Mouse (Mus musculus) stomach, embryonic 14.5 days (tissue): Measurements from ENCODE around the gene Pick1. TPM values are rescaled to one million over a fixed set of nuclear protein-coding genes. Genes with fewer than 3 reads are reported as not detected.

Source experiments
- ATAC-seq: fragments of 200-750 bp; cut with Nextera tagmentation; 2 replicates; pipeline ENCODE4 v1.8.0; 2017; ENCODE audit warnings: low read depth, moderate TSS enrichment; ENCODE audit not compliant: insufficient number of reproducible peaks, insufficient read depth, low FRiP score
- H3K27ac ChIP-seq: fragments of 300-500 bp; sonication (generic); 2 replicates; pipeline ENCODE4 v1.5.1; 2014; ENCODE audit warnings: mild to moderate bottlenecking, low read length, moderate library complexity, mixed read lengths
- H3K27me3 ChIP-seq: fragments of 300-500 bp; sonication (generic); 2 replicates; pipeline ENCODE4 v1.6.1; 2014; ENCODE audit warnings: low read length, control low read depth, mixed read lengths; ENCODE audit not compliant: control insufficient read depth, insufficient read depth
- H3K36me3 ChIP-seq: fragments of 300-500 bp; sonication (generic); 2 replicates; pipeline ENCODE4 v1.6.1; 2014; ENCODE audit warnings: mild to moderate bottlenecking, control low read depth, low read length, moderate library complexity, mixed read lengths; ENCODE audit not compliant: control insufficient read depth, insufficient read depth
- H3K4me1 ChIP-seq: fragments of 300-500 bp; sonication (generic); 2 replicates; pipeline ENCODE4 v1.6.1; 2014; ENCODE audit warnings: low read length, control low read depth, mixed read lengths; ENCODE audit not compliant: control insufficient read depth, insufficient read depth
- H3K4me2 ChIP-seq: fragments of 300-500 bp; sonication (generic); replicated peaks from 2 replicates; pipeline ENCODE4 v1.6.1; 2014; ENCODE audit warnings: low read depth, low read length, control low read depth
- H3K4me3 ChIP-seq: fragments of 300-500 bp; sonication (generic); 2 replicates; pipeline ENCODE4 v1.5.1; 2014; ENCODE audit warnings: low read depth, low read length, control low read depth
- H3K9ac ChIP-seq: fragments of 300-500 bp; sonication (generic); replicated peaks from 2 replicates; pipeline ENCODE4 v1.6.1; 2014; ENCODE audit warnings: low read depth, mild to moderate bottlenecking, control low read depth, low read length, moderate library complexity, mixed read lengths
- H3K9me3 ChIP-seq: fragments of 300-500 bp; sonication (generic); 2 replicates; pipeline ENCODE4 v1.6.1; 2016; ENCODE audit warnings: low read depth, low read length, control low read depth; ENCODE audit not compliant: control insufficient read depth
- WGBS: fragments of 180-500 bp; shearing (Covaris S2); extraction: QIAGEN DNeasy Blood & Tissue Kit; methylation state at CpG from one replicate; pipeline ENCODE4 v1.1.7; 2014; 5-methylcytosine and 5-hydroxymethylcytosine counted together
- polyA plus RNA-seq: library from polyadenylated mRNA; unstranded; fragments of >200 nt; fragmentation: Nextera tagmentation; extraction: Ambion mirVana; gene quantifications from 2 replicates; pipeline ENCODE4 v1.2.1, GENCODE M21; 2014

Gene Pick1
- polyA plus RNA-seq, 1 experiment from 2014 or later = 33.1 TPM

GRCm38 (mm10) chr15:79258521-79258920 lies 29.5 kb downstream of the Pick1 start:
- Histone ChIP-seq H3K4me1 (0 out of 2 replicates have a peak, but pooled peaks cover 3% of the 10 kb centered on the region), H3K4me3 (no peak overlapping the region), H3K27ac (no peak overlapping the region), H3K4me2 (no peak overlapping the region), H3K9me3 (no peaks in the 10 kb centered on the region), H3K9ac (no peak overlapping the region), H3K27me3 (peaks cover 5% of the 10 kb centered on the region; the same call in 1 of the 2 replicates), H3K36me3 (no peaks in the 10 kb centered on the region)
- WGBS = 27% methylated on average over 17 of the region's 17 CpGs
- no peak for ATAC-seq

GRCm38 (mm10) chr15:79261095-79261725 lies 32.2 kb downstream of the Pick1 start:
- Histone ChIP-seq H3K27me3 (peaks cover 5% of the 10 kb centered on the region; the same call in 1 of the 2 replicates), H3K4me1 (0 out of 2 replicates have a peak, but pooled peaks cover 3% of the 10 kb centered on the region), H3K9me3 (no peaks in the 10 kb centered on the region), H3K27ac (no peak overlapping the region), H3K9ac (peak overlapping the region; percentile 50), H3K4me3 (peak overlapping the region; percentile 61), H3K36me3 (no peaks in the 10 kb centered on the region), H3K4me2 (peak overlapping the region; percentile 100)
- WGBS = 1% methylated on average over 60 of the region's 62 CpGs
- peak; percentile 62; the same call in 1 of the 2 replicates for ATAC-seq

DNA sequence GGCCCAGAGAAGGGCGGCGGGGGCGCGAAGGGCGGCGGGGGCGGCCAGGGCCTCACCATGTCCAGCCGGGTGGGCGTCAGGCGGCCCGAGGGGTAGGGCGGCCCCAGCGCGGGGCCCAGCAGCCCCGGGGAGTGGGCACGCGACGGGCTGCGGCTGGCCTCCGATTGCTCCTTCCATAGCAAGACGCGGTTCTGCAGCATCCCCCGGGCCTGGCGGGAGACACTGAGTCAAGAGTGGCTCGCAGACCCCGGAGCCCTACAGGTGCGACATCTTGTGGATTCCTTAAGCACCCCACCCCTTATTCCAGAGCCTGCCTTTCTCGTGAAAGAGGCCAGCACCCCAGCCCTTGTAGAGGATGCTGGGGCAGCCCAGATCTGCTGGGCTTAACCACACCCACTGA lies 32.8 kb downstream of the Pick1 start:
- Histone ChIP-seq H3K4me2 (peak overlapping the region; percentile 100), H3K4me1 (0 out of 2 replicates have a peak, but pooled peaks cover 3% of the 10 kb centered on the region), H3K4me3 (peak overlapping the region; percentile 61), H3K9ac (peak overlapping the region; percentile 50), H3K27me3 (peaks cover 5% of the 10 kb centered on the region; the same call in 1 of the 2 replicates), H3K36me3 (no peaks in the 10 kb centered on the region), H3K9me3 (no peaks in the 10 kb centered on the region), H3K27ac (no peak overlapping the region)
- under 1% methylated on average over 25 of the region's 28 CpGs for WGBS
- peak; percentile 19 for ATAC-seq

GRCm38 (mm10) chr15:79262375-79262774 lies 33.4 kb downstream of the Pick1 start:
- H3K9ac ChIP-seq = no peak overlapping the region
- H3K27ac ChIP-seq = no peak overlapping the region
- WGBS = 16% methylated on average over 13 of the region's 13 CpGs
- H3K4me3 ChIP-seq = 0 out of 2 replicates have a peak overlapping the region, but pooled peaks have one; percentile 61
- no peaks in the 10 kb centered on the region for H3K36me3 ChIP-seq
- H3K9me3 ChIP-seq = no peaks in the 10 kb centered on the region
- no peak for ATAC-seq
- H3K4me2 ChIP-seq = no peak overlapping the region
- H3K4me1 ChIP-seq = 0 out of 2 replicates have a peak, but pooled peaks cover 3% of the 10 kb centered on the region
- H3K27me3 ChIP-seq = peaks cover 5% of the 10 kb centered on the region; the same call in 1 of the 2 replicates

- Histone ChIP-seq H3K27me3 (peaks cover 5% of the 10 kb centered on the region; the same call in 1 of the 2 replicates), H3K9me3 (no peaks in the 10 kb centered on the region)
- WGBS = 89% methylated on average over 3 of the region's 3 CpGs
Observed at GRCm38 (mm10) chr15:79262786-79263309, 33.9 kb downstream of the Pick1 start.

GRCm38 (mm10) chr15:79263726-79264125 lies 34.8 kb downstream of the Pick1 start:
- no peak for ATAC-seq
- 0 out of 2 replicates have a peak, but pooled peaks cover 3% of the 10 kb centered on the region for H3K4me1 ChIP-seq
- no peak overlapping the region for H3K4me2 ChIP-seq
- no peaks in the 10 kb centered on the region for H3K9me3 ChIP-seq
- no peaks in the 10 kb centered on the region for H3K36me3 ChIP-seq
- H3K4me3 ChIP-seq = no peak overlapping the region
- peaks cover 5% of the 10 kb centered on the region; the same call in 1 of the 2 replicates for H3K27me3 ChIP-seq
- H3K9ac ChIP-seq = no peak overlapping the region
- 89% methylated on average over 6 of the region's 6 CpGs for WGBS
- no peak overlapping the region for H3K27ac ChIP-seq

More at GRCm38 (mm10) chr15:79262786-79263309, 33.9 kb downstream of the Pick1 start:
- Histone ChIP-seq H3K4me1 (0 out of 2 replicates have a peak, but pooled peaks cover 3% of the 10 kb centered on the region), H3K4me2 (no peak overlapping the region), H3K9ac (no peak overlapping the region), H3K27ac (no peak overlapping the region), H3K4me3 (no peak overlapping the region), H3K36me3 (no peaks in the 10 kb centered on the region)
- ATAC-seq = no peak

DNA sequence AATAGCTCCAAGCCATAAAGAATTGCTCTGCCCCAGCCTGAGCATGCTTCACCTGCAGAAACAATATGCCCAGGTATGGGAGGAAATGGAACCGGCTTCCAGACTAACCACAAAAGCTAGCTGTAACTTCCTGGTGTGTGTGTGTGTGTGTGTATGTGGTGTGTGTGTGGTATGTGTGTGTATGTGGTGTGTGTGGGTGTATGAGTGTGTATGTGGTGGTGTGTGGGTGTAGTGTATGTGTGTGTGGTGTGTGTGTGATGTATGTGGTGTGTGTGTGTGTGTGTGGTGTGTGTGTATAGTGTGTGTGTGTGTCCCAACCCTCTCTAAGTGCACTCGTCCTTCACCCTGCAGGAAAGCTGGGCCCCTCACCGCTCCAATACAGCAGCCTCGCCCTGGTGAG lies 36.4 kb downstream of the Pick1 start:
- no peak overlapping the region for H3K27ac ChIP-seq
- no peak overlapping the region for H3K4me2 ChIP-seq
- ATAC-seq = no peak
- 49% methylated on average over 4 of the region's 4 CpGs for WGBS
- no peaks in the 10 kb centered on the region for H3K36me3 ChIP-seq
- H3K27me3 ChIP-seq = peaks cover 5% of the 10 kb centered on the region; the same call in 1 of the 2 replicates
- H3K4me1 ChIP-seq = peaks cover 5% of the 10 kb centered on the region; the same call in 1 of the 2 replicates
- no peaks in the 10 kb centered on the region for H3K9me3 ChIP-seq
- no peak overlapping the region for H3K4me3 ChIP-seq
- H3K9ac ChIP-seq = no peak overlapping the region

- Histone ChIP-seq H3K27me3 (no peaks in the 10 kb centered on the region), H3K9me3 (no peaks in the 10 kb centered on the region), H3K9ac (no peak overlapping the region)
Observed at GRCm38 (mm10) chr15:79268521-79268920, 39.5 kb downstream of the Pick1 start.

More at GRCm38 (mm10) chr15:79268521-79268920, 39.5 kb downstream of the Pick1 start:
- peaks cover 11% of the 10 kb centered on the region; the same call in 1 of the 2 replicates for H3K4me1 ChIP-seq
- no peak for ATAC-seq
- H3K4me2 ChIP-seq = no peak overlapping the region
- no peak overlapping the region for H3K4me3 ChIP-seq
- no peak overlapping the region for H3K27ac ChIP-seq
- WGBS = 39% methylated on average over 1 of the region's 1 CpGs
- H3K36me3 ChIP-seq = no peaks in the 10 kb centered on the region
